Mouse (Mus musculus) lung, postnatal 0 days (tissue): Measurements from ENCODE around the gene Hsp90ab1. TPM values are rescaled to one million over a fixed set of nuclear protein-coding genes. Genes with fewer than 3 reads are reported as not detected.

ENCODE experiments used
- ATAC-seq: fragments of 200-750 bp; cut with Nextera tagmentation; 2 replicates; pipeline ENCODE4 v1.8.0; 2017; ENCODE audit warnings: moderate library complexity
- DNase-seq: peaks from one replicate; pipeline ENCODE4 v3.0.0-alpha.2; 2016; ENCODE audit warnings: low spot score
- H3K27ac ChIP-seq: fragments of 300-500 bp; sonication (generic); 2 replicates; pipeline ENCODE4 v1.5.1; 2014; ENCODE audit warnings: antibody characterized with exemption, mild to moderate bottlenecking, low read length, mixed read lengths
- H3K27me3 ChIP-seq: fragments of 300-500 bp; sonication (generic); replicated peaks from 2 replicates; pipeline ENCODE4 v1.6.1; 2014; ENCODE audit warnings: low read length, mixed read lengths; ENCODE audit not compliant: insufficient read depth
- H3K36me3 ChIP-seq: fragments of 300-500 bp; sonication (generic); 2 replicates; pipeline ENCODE4 v1.6.1; 2014; ENCODE audit warnings: low read length, mixed read lengths; ENCODE audit not compliant: insufficient read depth
- H3K4me1 ChIP-seq: fragments of 300-500 bp; sonication (generic); 2 replicates; pipeline ENCODE4 v1.6.1; 2014; ENCODE audit warnings: antibody characterized with exemption, low read depth, low read length, mixed read lengths; ENCODE audit not compliant: insufficient read depth
- H3K4me2 ChIP-seq: fragments of 300-500 bp; sonication (generic); replicated peaks from 2 replicates; pipeline ENCODE4 v1.6.1; 2014; ENCODE audit warnings: low read depth, mild to moderate bottlenecking, low read length, moderate library complexity, mixed read lengths
- H3K4me3 ChIP-seq: fragments of 300-500 bp; sonication (generic); 2 replicates; pipeline ENCODE4 v1.5.1; 2014; ENCODE audit warnings: low read depth, low read length
- H3K9ac ChIP-seq: fragments of 300-500 bp; sonication (generic); replicated peaks from 2 replicates; pipeline ENCODE4 v1.6.1; 2014; ENCODE audit warnings: low read depth, mild to moderate bottlenecking
- H3K9me3 ChIP-seq: fragments of 300-500 bp; sonication (generic); 2 replicates; pipeline ENCODE4 v1.6.1; 2016; ENCODE audit warnings: low read length, mixed read lengths
- CTCF ChIP-seq: IDR thresholded peaks from 2 replicates; pipeline ENCODE4 v1.5.1; 2016; ENCODE audit warnings: antibody characterized with exemption, mild to moderate bottlenecking
- EP300 ChIP-seq: IDR thresholded peaks from 2 replicates; pipeline ENCODE4 v1.6.1; 2016; ENCODE audit warnings: antibody characterized with exemption, mild to moderate bottlenecking, control low read depth
- WGBS: fragments of 180-500 bp; shearing (Covaris S2); extraction: QIAGEN DNeasy Blood & Tissue Kit; methylation state at CpG from one replicate; pipeline ENCODE4 v1.1.7; 2014; 5-methylcytosine and 5-hydroxymethylcytosine counted together
- polyA plus RNA-seq: library from polyadenylated mRNA; unstranded; fragments of >200 nt; fragmentation: Nextera tagmentation; extraction: Ambion mirVana; gene quantifications from 2 replicates; pipeline ENCODE4 v1.2.1, GENCODE M21; 2015

Gene Hsp90ab1
- polyA plus RNA-seq, 1 experiment from 2014 or later, result 607 TPM

- Histone ChIP-seq H3K36me3 (no peaks in the 10 kb centered on the region), H3K4me1 (0 out of 2 replicates have a peak, but pooled peaks cover 8% of the 10 kb centered on the region), H3K27me3 (peaks cover 58% of the 10 kb centered on the region), H3K9me3 (no peaks in the 10 kb centered on the region), H3K4me2 (no peak overlapping the region), H3K4me3 (no peak overlapping the region), H3K27ac (no peak overlapping the region), H3K9ac (no peak overlapping the region)
- 78% methylated on average over 5 of the region's 5 CpGs for WGBS
- DNase-seq, result no peak
- TF ChIP-seq CTCF (0 out of 2 replicates have a peak, but pooled peaks have one; percentile 7), EP300 (no peak)
- no peak for ATAC-seq
These were observed 25.4 kb downstream of the Hsp90ab1 start for GRCm38 (mm10) chr17:45547461-45548190.

GRCm38 (mm10) chr17:45546941-45547340 lies 26.1 kb downstream of the Hsp90ab1 start:
- peaks cover 58% of the 10 kb centered on the region for H3K27me3 ChIP-seq

GRCm38 (mm10) chr17:45545278-45545961 lies 27.7 kb downstream of the Hsp90ab1 start:
- Histone ChIP-seq H3K27me3 (peaks cover 50% of the 10 kb centered on the region), H3K4me3 (peak overlapping the region; percentile 19; the same call in 1 of the 2 replicates)

More at GRCm38 (mm10) chr17:45546941-45547340, 26.1 kb downstream of the Hsp90ab1 start:
- WGBS, result 76% methylated on average over 16 of the region's 16 CpGs
- TF ChIP-seq EP300 (no peak), CTCF (no peak)
- H3K4me3 ChIP-seq, result no peak overlapping the region
- no peak overlapping the region for H3K9ac ChIP-seq
- H3K4me2 ChIP-seq, result no peak overlapping the region
- ATAC-seq, result no peak
- no peaks in the 10 kb centered on the region for H3K9me3 ChIP-seq
- DNase-seq, result no peak
- H3K4me1 ChIP-seq, result 0 out of 2 replicates have a peak, but pooled peaks cover 8% of the 10 kb centered on the region
- H3K27ac ChIP-seq, result no peak overlapping the region
- no peaks in the 10 kb centered on the region for H3K36me3 ChIP-seq

GRCm38 (mm10) chr17:45544873-45545277 lies 28.2 kb downstream of the Hsp90ab1 start:
- Histone ChIP-seq H3K9me3 (no peaks in the 10 kb centered on the region), H3K27ac (no peak overlapping the region), H3K4me1 (0 out of 2 replicates have a peak, but pooled peaks cover 8% of the 10 kb centered on the region), H3K9ac (no peak overlapping the region), H3K4me2 (peak overlapping the region; percentile 42), H3K4me3 (peak overlapping the region; percentile 19; the same call in 1 of the 2 replicates), H3K27me3 (peaks cover 50% of the 10 kb centered on the region), H3K36me3 (no peaks in the 10 kb centered on the region)
- ATAC-seq (no peak), DNase-seq (no peak)
- TF ChIP-seq EP300 (no peak), CTCF (no peak)
- 1% methylated on average over 34 of the region's 46 CpGs for WGBS

More at GRCm38 (mm10) chr17:45545278-45545961, 27.7 kb downstream of the Hsp90ab1 start:
- no peak for DNase-seq
- 3% methylated on average over 70 of the region's 74 CpGs for WGBS
- no peak overlapping the region for H3K27ac ChIP-seq
- 0 out of 2 replicates have a peak, but pooled peaks cover 8% of the 10 kb centered on the region for H3K4me1 ChIP-seq
- no peak for ATAC-seq
- no peaks in the 10 kb centered on the region for H3K9me3 ChIP-seq
- H3K9ac ChIP-seq, result no peak overlapping the region
- H3K36me3 ChIP-seq, result no peaks in the 10 kb centered on the region
- TF ChIP-seq EP300, result no peak
- TF ChIP-seq CTCF, result no peak
- H3K4me2 ChIP-seq, result peak overlapping the region; percentile 42

- no peak overlapping the region for H3K4me3 ChIP-seq
- H3K4me2 ChIP-seq, result 0 out of 2 replicates have a peak overlapping the region, but pooled peaks have one; percentile 42
- H3K9ac ChIP-seq, result no peak overlapping the region
- peaks cover 50% of the 10 kb centered on the region for H3K27me3 ChIP-seq
- 0 out of 2 replicates have a peak, but pooled peaks cover 8% of the 10 kb centered on the region for H3K4me1 ChIP-seq
- ATAC-seq, result peak; percentile 14
- H3K27ac ChIP-seq, result no peak overlapping the region
- peak; percentile 27 for DNase-seq
- TF ChIP-seq EP300, result no peak
- TF ChIP-seq CTCF, result no peak
- WGBS, result 3% methylated on average over 24 of the region's 24 CpGs
- H3K9me3 ChIP-seq, result no peaks in the 10 kb centered on the region
- H3K36me3 ChIP-seq, result no peaks in the 10 kb centered on the region
These were observed 28.8 kb downstream of the Hsp90ab1 start for GRCm38 (mm10) chr17:45544001-45544872.
